Mouse (Mus musculus): Measurements from ENCODE around the gene Slc25a26. TPM values are rescaled to one million over a fixed set of nuclear protein-coding genes. Genes with fewer than 3 reads are reported as not detected.

Slc25a26 gene
- polyA plus RNA-seq, 1 experiment: 9.5 TPM

DNA sequence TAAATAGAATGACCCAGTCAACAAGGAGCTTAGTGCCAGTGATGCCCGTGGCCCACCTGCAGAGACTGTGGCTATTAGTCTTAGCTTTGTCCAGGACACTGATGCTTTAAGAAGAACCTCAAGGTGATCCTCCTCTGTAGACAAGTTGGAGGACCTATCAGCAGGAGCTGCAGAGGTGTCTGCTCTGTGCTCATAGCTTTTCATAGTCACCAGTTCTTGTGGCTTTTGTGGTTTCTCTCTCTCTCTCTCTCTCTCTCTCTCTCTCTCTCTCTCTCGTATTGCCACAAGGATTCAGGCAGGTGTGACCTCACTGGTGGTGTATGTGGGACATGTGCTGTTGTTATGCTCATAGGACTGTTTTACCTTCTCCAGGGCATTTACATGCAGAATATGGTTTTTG, 8.7 kb downstream of the Slc25a26 start:
- peak overlapping the region; percentile 63 for H3K27ac ChIP-seq (ENCODE audit: control insufficient read depth, insufficient read depth, low read length)
- H3K27me3 ChIP-seq (ENCODE audit: control insufficient read depth, insufficient read depth, low read length): no peaks in the 10 kb centered on the region
- H3K4me1 ChIP-seq (replicated peaks; ENCODE audit: control insufficient read depth, insufficient read depth, low read length): peaks cover 9% of the 10 kb centered on the region
- no peak overlapping the region for H3K4me3 ChIP-seq (ENCODE audit: control insufficient read depth, insufficient read depth, low read length)
- DNase-seq: no peak
- WGBS: 42% methylated on average over 2 of the region's 2 CpGs
- no peaks in the 10 kb centered on the region for H3K36me3 ChIP-seq (ENCODE audit: control insufficient read depth, insufficient read depth, low read length)
- TF ChIP-seq POLR2A (IDR thresholded peaks at IDR 0.05; ENCODE audit: control insufficient read depth, extremely low read depth, insufficient read depth, low read length, poor library complexity) (no peak), CTCF (IDR thresholded peaks at IDR 0.05; ENCODE audit: borderline replicate concordance, control insufficient read depth, extremely low read depth, insufficient read depth, low read length, poor library complexity) (no peak)

DNA sequence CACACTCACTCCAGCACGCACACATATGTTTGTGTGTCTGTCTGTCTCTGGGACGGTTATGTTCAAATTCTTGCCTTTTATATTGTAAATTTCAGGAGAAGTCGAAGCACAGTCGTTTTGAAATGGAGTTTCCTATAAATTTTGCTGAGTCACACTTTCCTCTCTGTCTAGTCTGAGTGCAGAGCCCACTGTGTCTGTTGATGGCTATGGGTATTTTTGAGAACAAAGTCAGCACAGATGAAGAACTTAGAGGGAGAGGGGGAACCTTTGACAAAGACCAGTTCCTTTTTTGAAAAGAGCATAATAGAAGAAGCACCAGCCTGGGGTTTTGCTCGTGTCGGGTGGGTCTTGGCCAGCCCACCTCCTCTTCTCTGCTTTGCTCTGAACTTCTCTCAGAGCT, 9.1 kb downstream of the Slc25a26 start:
- TF ChIP-seq POLR2A (IDR thresholded peaks at IDR 0.05; ENCODE audit: control insufficient read depth, extremely low read depth, insufficient read depth, low read length, poor library complexity) (no peak), CTCF (IDR thresholded peaks at IDR 0.05; ENCODE audit: borderline replicate concordance, control insufficient read depth, extremely low read depth, insufficient read depth, low read length, poor library complexity) (no peak)
- DNase-seq: no peak
- peak overlapping the region; percentile 82 for H3K27ac ChIP-seq (ENCODE audit: control insufficient read depth, insufficient read depth, low read length)
- 7% methylated on average over 6 of the region's 6 CpGs for WGBS
- no peaks in the 10 kb centered on the region for H3K36me3 ChIP-seq (ENCODE audit: control insufficient read depth, insufficient read depth, low read length)
- H3K4me3 ChIP-seq (ENCODE audit: control insufficient read depth, insufficient read depth, low read length): no peak overlapping the region
- H3K27me3 ChIP-seq (ENCODE audit: control insufficient read depth, insufficient read depth, low read length): no peaks in the 10 kb centered on the region
- peaks cover 9% of the 10 kb centered on the region for H3K4me1 ChIP-seq (replicated peaks; ENCODE audit: control insufficient read depth, insufficient read depth, low read length)

DNA sequence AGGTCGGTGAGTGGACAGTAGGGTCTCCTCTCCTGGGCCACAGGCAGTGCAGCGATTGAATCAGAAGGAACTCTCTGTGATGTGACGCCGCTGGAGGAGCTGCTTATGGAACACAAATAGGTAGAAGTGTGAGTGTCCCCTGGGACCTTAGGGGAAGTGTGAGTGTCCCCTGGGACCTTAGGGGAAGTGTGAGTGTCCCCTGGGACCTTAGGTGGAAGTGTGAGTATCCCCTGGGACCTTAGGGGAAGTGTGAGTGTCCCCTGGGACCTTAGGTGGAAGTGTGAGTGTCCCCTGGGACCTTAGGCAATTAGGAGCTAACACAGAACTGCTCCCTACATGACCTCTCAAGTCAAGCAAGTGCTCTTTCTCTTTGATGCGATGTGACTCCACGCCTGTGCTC, 18.0 kb downstream of the Slc25a26 start:
- no peaks in the 10 kb centered on the region for H3K4me1 ChIP-seq (replicated peaks; ENCODE audit: control insufficient read depth, insufficient read depth, low read length)
- WGBS: 96% methylated on average over 6 of the region's 6 CpGs
- DNase-seq: no peak

DNA sequence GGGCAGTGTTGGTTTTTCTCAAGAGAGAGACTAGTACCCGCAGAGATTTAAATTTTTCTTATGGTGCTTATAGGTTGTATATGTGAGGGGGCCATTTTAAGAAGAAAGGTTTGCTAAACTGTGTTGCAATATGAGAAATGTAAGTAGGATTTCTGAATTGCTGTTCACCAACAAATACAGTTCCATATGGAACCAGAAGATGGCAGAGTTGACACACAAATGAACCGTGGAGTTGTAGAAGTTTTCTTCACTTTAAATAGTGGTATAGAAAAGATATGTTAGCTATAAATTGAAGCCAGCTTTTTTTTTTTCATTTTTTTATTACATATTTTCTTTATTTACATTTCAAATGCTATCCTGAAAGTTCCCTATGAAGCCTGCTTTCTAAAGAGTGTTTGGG, 24.2 kb downstream of the Slc25a26 start:
- peak; percentile 34 for DNase-seq
- no peak overlapping the region for H3K27ac ChIP-seq (ENCODE audit: control insufficient read depth, insufficient read depth, low read length)
- H3K36me3 ChIP-seq (ENCODE audit: control insufficient read depth, insufficient read depth, low read length): no peaks in the 10 kb centered on the region
- H3K4me1 ChIP-seq (replicated peaks; ENCODE audit: control insufficient read depth, insufficient read depth, low read length): no peaks in the 10 kb centered on the region
- H3K4me3 ChIP-seq (ENCODE audit: control insufficient read depth, insufficient read depth, low read length): no peak overlapping the region
- H3K27me3 ChIP-seq (ENCODE audit: control insufficient read depth, insufficient read depth, low read length): no peaks in the 10 kb centered on the region
- WGBS: 35% methylated on average over 2 of the region's 2 CpGs
- no peak for TF ChIP-seq CTCF (IDR thresholded peaks at IDR 0.05; ENCODE audit: borderline replicate concordance, control insufficient read depth, extremely low read depth, insufficient read depth, low read length, poor library complexity)
- TF ChIP-seq POLR2A (IDR thresholded peaks at IDR 0.05; ENCODE audit: control insufficient read depth, extremely low read depth, insufficient read depth, low read length, poor library complexity): no peak

More for the DNA sequence above, 18.0 kb downstream of the Slc25a26 start:
- Histone ChIP-seq H3K27ac (ENCODE audit: control insufficient read depth, insufficient read depth, low read length) (no peak overlapping the region), H3K27me3 (ENCODE audit: control insufficient read depth, insufficient read depth, low read length) (no peaks in the 10 kb centered on the region), H3K36me3 (ENCODE audit: control insufficient read depth, insufficient read depth, low read length) (no peaks in the 10 kb centered on the region), H3K4me3 (ENCODE audit: control insufficient read depth, insufficient read depth, low read length) (no peak overlapping the region)
- TF ChIP-seq CTCF (IDR thresholded peaks at IDR 0.05; ENCODE audit: borderline replicate concordance, control insufficient read depth, extremely low read depth, insufficient read depth, low read length, poor library complexity) (no peak), POLR2A (IDR thresholded peaks at IDR 0.05; ENCODE audit: control insufficient read depth, extremely low read depth, insufficient read depth, low read length, poor library complexity) (no peak)

DNA sequence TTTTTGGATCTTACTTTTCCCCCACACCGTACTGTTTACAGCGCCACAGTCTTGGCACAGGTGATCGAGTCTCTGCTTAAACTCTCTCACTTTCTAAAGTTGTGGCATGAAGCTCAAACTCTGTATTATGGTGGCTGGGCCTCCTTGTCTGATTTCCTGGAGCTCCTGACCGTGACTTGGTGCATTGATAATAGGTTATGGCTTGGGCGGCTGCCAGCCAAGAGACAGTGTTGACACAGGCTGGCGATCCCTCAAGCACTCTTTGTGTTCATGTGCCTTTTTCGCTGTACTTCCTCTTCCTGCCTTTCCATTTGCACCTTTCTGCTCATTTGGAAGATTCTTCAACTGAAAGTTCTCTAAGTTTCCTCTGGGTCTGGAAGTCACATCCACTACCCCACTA, 30.6 kb downstream of the Slc25a26 start:
- Histone ChIP-seq H3K27me3 (ENCODE audit: control insufficient read depth, insufficient read depth, low read length) (no peaks in the 10 kb centered on the region), H3K4me1 (replicated peaks; ENCODE audit: control insufficient read depth, insufficient read depth, low read length) (peaks cover 12% of the 10 kb centered on the region), H3K4me3 (ENCODE audit: control insufficient read depth, insufficient read depth, low read length) (no peak overlapping the region), H3K27ac (ENCODE audit: control insufficient read depth, insufficient read depth, low read length) (no peak overlapping the region), H3K36me3 (ENCODE audit: control insufficient read depth, insufficient read depth, low read length) (no peaks in the 10 kb centered on the region)
- TF ChIP-seq POLR2A (IDR thresholded peaks at IDR 0.05; ENCODE audit: control insufficient read depth, extremely low read depth, insufficient read depth, low read length, poor library complexity): no peak
- TF ChIP-seq CTCF (IDR thresholded peaks at IDR 0.05; ENCODE audit: borderline replicate concordance, control insufficient read depth, extremely low read depth, insufficient read depth, low read length, poor library complexity): no peak
- DNase-seq: no peak
- WGBS: 73% methylated on average over 7 of the region's 7 CpGs

DNA sequence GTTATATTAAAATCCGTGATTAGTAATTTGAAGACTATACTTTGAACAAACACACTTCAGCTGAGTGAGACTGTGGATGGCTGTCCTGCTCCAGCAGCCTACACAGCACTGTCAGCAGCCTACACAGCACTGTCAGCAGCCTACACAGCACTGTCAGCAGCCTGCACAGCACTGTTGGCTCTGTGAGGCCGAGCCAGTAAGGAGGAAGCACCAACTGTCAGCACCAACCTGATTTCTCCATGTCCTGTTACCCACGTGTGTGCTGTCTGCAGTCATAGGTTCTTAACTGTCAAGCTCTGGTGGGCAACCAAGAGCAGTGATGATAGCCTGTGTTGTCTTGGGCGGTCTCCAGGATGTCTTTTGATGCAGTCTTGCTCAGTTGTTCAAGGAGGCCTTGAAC, 32.0 kb downstream of the Slc25a26 start:
- Histone ChIP-seq H3K4me3 (ENCODE audit: control insufficient read depth, insufficient read depth, low read length) (no peak overlapping the region), H3K36me3 (ENCODE audit: control insufficient read depth, insufficient read depth, low read length) (no peaks in the 10 kb centered on the region), H3K4me1 (replicated peaks; ENCODE audit: control insufficient read depth, insufficient read depth, low read length) (peaks cover 12% of the 10 kb centered on the region), H3K27ac (ENCODE audit: control insufficient read depth, insufficient read depth, low read length) (no peak overlapping the region), H3K27me3 (ENCODE audit: control insufficient read depth, insufficient read depth, low read length) (no peaks in the 10 kb centered on the region)
- TF ChIP-seq POLR2A (IDR thresholded peaks at IDR 0.05; ENCODE audit: control insufficient read depth, extremely low read depth, insufficient read depth, low read length, poor library complexity): no peak
- TF ChIP-seq CTCF (IDR thresholded peaks at IDR 0.05; ENCODE audit: borderline replicate concordance, control insufficient read depth, extremely low read depth, insufficient read depth, low read length, poor library complexity): no peak
- no peak for DNase-seq
- WGBS: 62% methylated on average over 4 of the region's 4 CpGs

DNA sequence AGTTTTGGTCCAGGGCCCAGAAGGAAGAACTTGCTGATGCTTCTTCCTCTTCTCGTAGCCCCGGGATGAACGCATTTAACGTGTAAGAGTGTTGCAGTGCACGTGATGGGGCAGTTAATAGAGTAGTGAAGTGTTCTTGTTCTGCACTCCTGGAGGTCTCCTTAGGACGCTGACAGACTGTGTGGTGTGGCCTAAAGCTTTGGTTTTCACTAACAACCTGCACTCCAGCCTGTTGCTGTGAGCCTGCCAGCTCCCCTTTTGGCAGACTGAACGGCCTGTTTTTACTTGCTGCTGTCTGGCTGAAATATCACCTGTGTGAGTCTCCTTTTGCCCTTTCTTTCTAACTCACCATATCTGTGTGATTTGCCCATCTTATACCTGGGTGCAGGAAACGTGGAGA, 36.3 kb downstream of the Slc25a26 start:
- 94% methylated on average over 8 of the region's 8 CpGs for WGBS
- TF ChIP-seq POLR2A (IDR thresholded peaks at IDR 0.05; ENCODE audit: control insufficient read depth, extremely low read depth, insufficient read depth, low read length, poor library complexity): no peak
- no peak for TF ChIP-seq CTCF (IDR thresholded peaks at IDR 0.05; ENCODE audit: borderline replicate concordance, control insufficient read depth, extremely low read depth, insufficient read depth, low read length, poor library complexity)
- Histone ChIP-seq H3K4me1 (replicated peaks; ENCODE audit: control insufficient read depth, insufficient read depth, low read length) (peaks cover 12% of the 10 kb centered on the region), H3K27me3 (ENCODE audit: control insufficient read depth, insufficient read depth, low read length) (no peaks in the 10 kb centered on the region), H3K36me3 (ENCODE audit: control insufficient read depth, insufficient read depth, low read length) (no peaks in the 10 kb centered on the region), H3K4me3 (ENCODE audit: control insufficient read depth, insufficient read depth, low read length) (no peak overlapping the region), H3K27ac (ENCODE audit: control insufficient read depth, insufficient read depth, low read length) (no peak overlapping the region)
- DNase-seq: no peak

Measured in thymus, adult 2 months (tissue).